Mouse (Mus musculus) retina, postnatal 1 day (tissue): ENCODE measurements around the gene Tmem136.

Experiments
- DNase-seq: peaks from one replicate; pipeline ENCODE4 v3.0.0-alpha.2; 2012

Tmem136 gene

DNA sequence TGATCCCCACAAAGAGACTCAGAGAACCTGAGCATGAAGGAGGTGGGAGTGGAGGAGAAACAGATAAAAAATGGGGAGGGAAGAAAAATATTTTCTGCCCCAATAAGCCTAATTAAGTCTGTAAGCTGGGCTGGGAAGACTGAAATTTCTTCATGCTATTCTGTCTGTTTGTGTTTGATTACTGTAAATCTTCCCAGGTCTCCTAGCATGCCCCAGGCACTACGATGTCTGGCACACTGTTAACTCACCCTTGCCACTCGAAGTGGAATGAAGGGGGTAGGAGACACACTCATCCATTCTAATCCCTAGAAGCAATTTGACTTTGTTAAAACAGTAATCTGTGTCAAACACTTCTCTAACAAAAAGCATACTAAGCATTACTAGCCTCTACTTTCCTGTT, 44.6 kb downstream of the Tmem136 start:
- peak; percentile 73 for DNase-seq

- DNase-seq, result peak; percentile 74
Measured at GRCm38 (mm10) chr9:43071176-43071575, 45.2 kb downstream of the Tmem136 start.

GRCm38 (mm10) chr9:43070566-43070965, 45.8 kb downstream of the Tmem136 start:
- DNase-seq, result peak; percentile 8

GRCm38 (mm10) chr9:43070153-43070552, 46.2 kb downstream of the Tmem136 start:
- DNase-seq, result peak; percentile 23

DNA sequence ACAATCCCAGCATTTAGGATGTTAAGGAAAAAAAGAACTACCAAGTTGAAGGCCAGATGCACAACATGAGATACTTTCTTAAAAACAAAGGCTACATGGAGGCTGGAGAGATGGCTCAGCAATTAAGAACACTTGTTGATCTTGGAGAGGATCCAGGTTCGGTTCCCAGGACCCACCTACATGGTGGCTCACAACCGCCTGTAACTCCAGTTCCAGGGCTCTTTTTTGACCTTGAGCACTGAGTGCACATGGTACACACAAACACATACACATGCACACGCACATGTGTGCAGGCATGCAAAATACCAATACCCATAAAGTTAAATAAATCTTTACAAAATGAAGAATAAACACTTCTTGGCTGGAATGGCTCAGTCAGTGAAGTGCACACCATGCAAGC, 48.5 kb downstream of the Tmem136 start:
- no peak for DNase-seq

- DNase-seq, result no peak
Measured at GRCm38 (mm10) chr9:43065231-43065630, 51.1 kb downstream of the Tmem136 start.

GRCm38 (mm10) chr9:43061545-43061944, 54.8 kb downstream of the Tmem136 start:
- no peak for DNase-seq
